Comparison of ENCODE assay signal across 17 mouse cellular contexts in the genomic region with DNA sequence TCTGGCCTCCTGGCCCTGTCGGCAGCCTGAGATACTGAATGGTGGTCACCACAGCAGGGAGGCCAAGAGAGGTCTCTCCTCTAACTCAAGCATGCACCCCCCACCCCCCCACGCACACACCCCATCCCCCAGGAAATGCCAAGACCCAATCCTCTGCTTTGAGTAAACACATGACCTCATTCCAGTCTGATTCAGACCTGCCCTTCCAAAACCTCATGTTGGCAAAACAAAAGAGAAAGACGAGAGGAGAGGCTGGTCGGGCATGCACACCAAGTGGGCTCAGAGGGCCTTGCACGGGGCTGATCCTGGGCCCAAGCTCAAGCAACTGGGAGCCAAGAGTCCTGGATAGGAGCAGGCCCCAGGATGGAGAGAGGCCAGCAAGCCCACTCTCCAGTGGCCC. TPM values are rescaled to one million over a fixed set of nuclear protein-coding genes. Genes with fewer than 3 reads are reported as not detected.
DNase-seq lines count a peak whose midpoint lies in the region; ATAC-seq and TF ChIP-seq lines count a peak whose summit lies in the region.
"Had no signal": no experiment of that assay in that cellular context is flagged by ENCODE, and none has a peak within 500 bp of the region (broad histone marks: within the 10 kb centered on the region; RNA-seq: fewer than 3 reads in every experiment).

No protein-coding gene starts in this region.

- no peaks in the 10 kb centered on the region for H3K27me3 ChIP-seq in heart, postnatal 0 days (ENCODE audit: control insufficient read depth, insufficient read depth, low read length)
- H3K27me3 ChIP-seq in C2C12 (ENCODE audit: control insufficient read depth, insufficient read depth, insufficient read length), result no peaks in the 10 kb centered on the region
- H3K27me3 ChIP-seq in lung, postnatal 0 days (replicated peaks; ENCODE audit: insufficient read depth, low read length), result no peaks in the 10 kb centered on the region
- H3K27me3 ChIP-seq: midbrain, embryonic 13.5 days had no signal

- no peak overlapping the region for H3K4me3 ChIP-seq in heart, postnatal 0 days (ENCODE audit: low read depth, low read length)
- H3K4me3 ChIP-seq in C2C12 (ENCODE audit: insufficient read depth, poor library complexity, severe bottlenecking), result no peak overlapping the region
- H3K4me3 ChIP-seq in lung, postnatal 0 days (ENCODE audit: low read depth, low read length), result no peak overlapping the region
- H3K4me3 ChIP-seq: erythroblast, embryonic 14.5 days; midbrain, embryonic 13.5 days had no signal

- no peak for TF ChIP-seq POLR2A in brain, embryonic 14.5 days (IDR thresholded peaks at IDR 0.05; ENCODE audit: borderline replicate concordance, extremely low read depth, insufficient read depth, insufficient read length, poor library complexity, severe bottlenecking)

- peak overlapping the region; percentile 50 for H3ac ChIP-seq in C2C12 (ENCODE audit: control insufficient read depth, insufficient read length, low read depth)

- H3K79me2 ChIP-seq in C2C12 (ENCODE audit: control insufficient read depth, insufficient read depth), result no peaks in the 10 kb centered on the region

- H3K27ac ChIP-seq in heart, postnatal 0 days (ENCODE audit: low read depth), result peak overlapping the region; percentile 17; the same call in 1 of the 2 replicates
- peak overlapping the region; percentile 89 for H3K27ac ChIP-seq in lung, postnatal 0 days (ENCODE audit: low read length)
- H3K27ac ChIP-seq: midbrain, embryonic 13.5 days had no signal

- no peak overlapping the region for H3K4me2 ChIP-seq in heart, postnatal 0 days (ENCODE audit: low read depth, low read length)
- H3K4me2 ChIP-seq in lung, postnatal 0 days (replicated peaks; ENCODE audit: low read depth, low read length), result no peak overlapping the region
- H3K4me2 ChIP-seq: midbrain, embryonic 13.5 days had no signal

- H3K9ac ChIP-seq in heart, postnatal 0 days (replicated peaks; ENCODE audit: low read depth, low read length), result no peak overlapping the region
- no peak overlapping the region for H3K9ac ChIP-seq in lung, postnatal 0 days (replicated peaks; ENCODE audit: low read depth)
- H3K9ac ChIP-seq: midbrain, embryonic 13.5 days had no signal

- no peaks in the 10 kb centered on the region for H3K4me1 ChIP-seq in heart, postnatal 0 days (ENCODE audit: control insufficient read depth, insufficient read depth)
- H3K4me1 ChIP-seq in lung, postnatal 0 days (ENCODE audit: insufficient read depth, low read depth, low read length), result peaks cover 6% of the 10 kb centered on the region

- WGBS in heart, postnatal 0 days, result 54% methylated on average over 5 of the region's 5 CpGs
- WGBS in lung, postnatal 0 days, result 26% methylated on average over 5 of the region's 5 CpGs

- no peaks in the 10 kb centered on the region for H3K9me3 ChIP-seq in heart, postnatal 0 days (replicated peaks; ENCODE audit: control insufficient read depth, low read length)
- H3K9me3 ChIP-seq in lung, postnatal 0 days (ENCODE audit: low read length), result no peaks in the 10 kb centered on the region
- H3K9me3 ChIP-seq: G1E; midbrain, embryonic 13.5 days had no signal

- no peaks in the 10 kb centered on the region for H3K36me3 ChIP-seq in heart, postnatal 0 days (replicated peaks; ENCODE audit: control insufficient read depth, insufficient read depth, low read length)
- no peaks in the 10 kb centered on the region for H3K36me3 ChIP-seq in C2C12 (ENCODE audit: control insufficient read depth, insufficient read depth)
- no peaks in the 10 kb centered on the region for H3K36me3 ChIP-seq in lung, postnatal 0 days (ENCODE audit: insufficient read depth, low read length)
- H3K36me3 ChIP-seq: G1E; midbrain, embryonic 13.5 days had no signal

- H3K79me3 ChIP-seq in C2C12 (ENCODE audit: low read depth), result no peaks in the 10 kb centered on the region

- TF ChIP-seq CTCF in heart, postnatal 0 days (IDR thresholded peaks at IDR 0.05; ENCODE audit: low read depth), result no peak
- TF ChIP-seq CTCF in C2C12 (IDR thresholded peaks at IDR 0.05; ENCODE audit: control insufficient read depth, insufficient read depth, insufficient read length), result no peak
- TF ChIP-seq CTCF in brain, embryonic 14.5 days (IDR thresholded peaks at IDR 0.05; ENCODE audit: borderline replicate concordance, extremely low read depth, insufficient read depth, insufficient read length), result no peak
- no peak for TF ChIP-seq CTCF in lung, postnatal 0 days (IDR thresholded peaks at IDR 0.05)

- TF ChIP-seq EP300 in heart, postnatal 0 days (IDR thresholded peaks at IDR 0.05; ENCODE audit: low read depth), result no peak
- no peak for TF ChIP-seq EP300 in lung, postnatal 0 days (IDR thresholded peaks at IDR 0.05)

- no peak for ATAC-seq in heart, postnatal 0 days (ENCODE audit: insufficient read depth, low read depth)
- ATAC-seq in lung, postnatal 0 days, result 0 out of 2 replicates have a peak, but pooled peaks have one; percentile 9
- ATAC-seq: midbrain, embryonic 13.5 days had no signal

- no peak for DNase-seq in heart, postnatal 0 days (ENCODE audit: low spot score)
- DNase-seq in heart, postnatal 4 days, result no peak
- peak; percentile 34 for DNase-seq in brain, embryonic 14.5 days (ENCODE audit: low read depth)
- DNase-seq in lung, postnatal 0 days (ENCODE audit: low spot score), result peak; percentile 71
- no peak for DNase-seq in layer of hippocampus, adult 9-11 months
- no peak for DNase-seq in cerebellum, postnatal 36 days
- DNase-seq: cerebellum, adult 9-11 months; liver; thymus, adult 2 months had no signal

TF ChIP-seq in C2C12, 6 proteins besides CTCF, POLR2A, EP300 and RAD21:
- TF ChIP-seq FOSL1 (IDR thresholded peaks at IDR 0.05; ENCODE audit: insufficient read depth, low read length, poor library complexity, severe bottlenecking) (no peak), CEBPB (IDR thresholded peaks at IDR 0.05; ENCODE audit: low read depth) (no peak), MAX (IDR thresholded peaks at IDR 0.05) (peak; percentile 71)
TF ChIP-seq in C2C12: peak in this region for 1.

RNA-seq across cellular contexts. Expression of a gene that starts 20.6 kb away (rescaled TPM):
- not detected in 2 replicates for total RNA-seq in heart, postnatal 0 days (2014; rRNA removed; ENCODE audit: low replicate concordance)
- polyA plus RNA-seq in heart, postnatal 0 days (2015; fragmentation: Nextera tagmentation; extraction: Ambion mirVana), result not detected in 2 replicates
- total RNA-seq in heart, postnatal 4 days (2021), result not detected
- not detected for polyA plus RNA-seq in C2C12 (2012; fragmentation: generic; extraction: Trizol)
- 0.08 TPM in 1 of 2 replicates, not detected in the other for polyA plus RNA-seq in brain, embryonic 14.5 days (2012; rRNA removed)
- polyA plus RNA-seq in lung, postnatal 0 days (2015; fragmentation: Nextera tagmentation; extraction: Ambion mirVana), result not detected in 2 replicates
- total RNA-seq: adrenal gland, postnatal 4 days; gastrocnemius, postnatal 4 days; layer of hippocampus, postnatal 10 days had no signal
- polyA plus RNA-seq: G1E; midbrain, embryonic 13.5 days; neural tube, embryonic 14.5 days had no signal

RNA-seq across cellular contexts. Expression of a gene that starts 29.4 kb away (rescaled TPM):
- total RNA-seq in heart, postnatal 0 days (2014; rRNA removed; ENCODE audit: low replicate concordance), result 2.2 TPM in 1 of 2 replicates, not detected in the other
- 0.14 and 0.32 TPM in 2 replicates for polyA plus RNA-seq in heart, postnatal 0 days (2015; fragmentation: Nextera tagmentation; extraction: Ambion mirVana)
- under 1 TPM in 1 of 2 experiments, not detected in 1; 0.29 TPM for total RNA-seq in heart, postnatal 4 days (2021)
- 0.04 TPM for polyA plus RNA-seq in C2C12 (2012; fragmentation: generic; extraction: Trizol)
- 2.1 and 6.1 TPM in 2 replicates for polyA plus RNA-seq in brain, embryonic 14.5 days (2012; rRNA removed)
- polyA plus RNA-seq in lung, postnatal 0 days (2015; fragmentation: Nextera tagmentation; extraction: Ambion mirVana), result 0.58 and 0.65 TPM in 2 replicates
- total RNA-seq: G1E; layer of hippocampus, postnatal 10 days had no signal
- polyA plus RNA-seq: midbrain, embryonic 13.5 days; neural tube, embryonic 14.5 days had no signal

RNA-seq across cellular contexts. Expression of a gene that starts 29.4 kb away (rescaled TPM):
- total RNA-seq in heart, postnatal 0 days (2014; rRNA removed; ENCODE audit: low replicate concordance), result 64.1 and 105 TPM in 2 replicates
- 1,927 and 2,123 TPM in 2 replicates for polyA plus RNA-seq in heart, postnatal 0 days (2015; fragmentation: Nextera tagmentation; extraction: Ambion mirVana)
- 1,000 to 10,000 TPM; 1,236 to 1,276 TPM for total RNA-seq in heart, postnatal 4 days (2021)
- 1,136 TPM for polyA plus RNA-seq in C2C12 (2012; fragmentation: generic; extraction: Trizol)
- 291 and 330 TPM in 2 replicates for polyA plus RNA-seq in brain, embryonic 14.5 days (2012; rRNA removed)
- polyA plus RNA-seq in lung, postnatal 0 days (2015; fragmentation: Nextera tagmentation; extraction: Ambion mirVana), result 2,114 and 2,164 TPM in 2 replicates

RNA-seq across cellular contexts. Expression of a gene that starts 41.5 kb away (rescaled TPM):
- total RNA-seq in heart, postnatal 0 days (2014; rRNA removed; ENCODE audit: low replicate concordance), result not detected in 2 replicates
- polyA plus RNA-seq in heart, postnatal 0 days (2015; fragmentation: Nextera tagmentation; extraction: Ambion mirVana), result not detected in 2 replicates
- total RNA-seq in heart, postnatal 4 days (2021), result not detected
- polyA plus RNA-seq in C2C12 (2012; fragmentation: generic; extraction: Trizol), result 0.21 TPM
- 0.06 and 0.12 TPM in 2 replicates for polyA plus RNA-seq in brain, embryonic 14.5 days (2012; rRNA removed)
- polyA plus RNA-seq in lung, postnatal 0 days (2015; fragmentation: Nextera tagmentation; extraction: Ambion mirVana), result not detected in 2 replicates
- total RNA-seq: adrenal gland, postnatal 4 days; layer of hippocampus, postnatal 10 days had no signal
- polyA plus RNA-seq: erythroblast, embryonic 14.5 days; G1E; midbrain, embryonic 13.5 days; neural tube, embryonic 14.5 days had no signal

RNA-seq across cellular contexts. Expression of a gene that starts 44.0 kb away (rescaled TPM):
- total RNA-seq in heart, postnatal 0 days (2014; rRNA removed; ENCODE audit: low replicate concordance), result not detected in 2 replicates
- not detected in 2 replicates for polyA plus RNA-seq in heart, postnatal 0 days (2015; fragmentation: Nextera tagmentation; extraction: Ambion mirVana)
- not detected for total RNA-seq in heart, postnatal 4 days (2021)
- polyA plus RNA-seq in C2C12 (2012; fragmentation: generic; extraction: Trizol), result not detected
- polyA plus RNA-seq in brain, embryonic 14.5 days (2012; rRNA removed), result 0.60 and 0.66 TPM in 2 replicates
- polyA plus RNA-seq in lung, postnatal 0 days (2015; fragmentation: Nextera tagmentation; extraction: Ambion mirVana), result not detected in 2 replicates
- total RNA-seq: adrenal gland, postnatal 4 days; G1E; gastrocnemius, postnatal 4 days; layer of hippocampus, postnatal 10 days had no signal
- polyA plus RNA-seq: G1E; neural tube, embryonic 14.5 days had no signal

Comparison
In these comparisons a context has a peak if more than half of its experiments do, and no peak if none do; other contexts are left out.
1. DNase-seq: peak in brain, embryonic 14.5 days (single experiment) and lung, postnatal 0 days (single experiment); none in heart, postnatal 0 days (single experiment), heart, postnatal 4 days (single experiment), layer of hippocampus, adult 9-11 months (single experiment) and cerebellum, postnatal 36 days (0 of 2).